15 mouse cellular contexts compared by ENCODE assay signal in genomic region chr9:50601536-50601935, GRCm38 (mm10). TPM values are rescaled to one million over a fixed set of nuclear protein-coding genes. Genes with fewer than 3 reads are reported as not detected.
DNase-seq lines count a peak whose midpoint lies in the region; ATAC-seq lines count a peak whose summit lies in the region.
"Had no signal": no experiment of that assay in that cellular context is flagged by ENCODE, and none has a peak within 500 bp of the region (broad histone marks: within the 10 kb centered on the region; RNA-seq: fewer than 3 reads in every experiment).

No protein-coding gene starts in this region.

- no peaks in the 10 kb centered on the region for H3K9me3 ChIP-seq in kidney, embryonic 16.5 days (ENCODE audit: low read length)
- no peaks in the 10 kb centered on the region for H3K9me3 ChIP-seq in intestine, embryonic 15.5 days
- H3K9me3 ChIP-seq: limb, embryonic 12.5 days had no signal

- no peak for ATAC-seq in kidney, embryonic 16.5 days (ENCODE audit: low FRiP score, low TSS enrichment)
- no peak for ATAC-seq in intestine, embryonic 15.5 days
- ATAC-seq in megakaryocyte-erythroid progenitor cell, adult 5-6 weeks (replicated peaks; ENCODE audit: low FRiP score, low TSS enrichment, poor library complexity, severe bottlenecking): peak; percentile 72

- no peaks in the 10 kb centered on the region for H3K27me3 ChIP-seq in kidney, embryonic 16.5 days (ENCODE audit: insufficient read depth, low read length)
- no peaks in the 10 kb centered on the region for H3K27me3 ChIP-seq in intestine, embryonic 15.5 days (replicated peaks)
- H3K27me3 ChIP-seq: limb, embryonic 12.5 days had no signal

- intact Hi-C loops in left cerebral cortex, postnatal 4 days (cut with DNase I): no loop called here

- peaks cover 46% of the 10 kb centered on the region for H3K36me3 ChIP-seq in kidney, embryonic 16.5 days (ENCODE audit: insufficient read depth, low read length)
- peaks cover 24% of the 10 kb centered on the region for H3K36me3 ChIP-seq in intestine, embryonic 15.5 days

- no peak overlapping the region for H3K27ac ChIP-seq in kidney, embryonic 16.5 days (ENCODE audit: low read length)
- H3K27ac ChIP-seq in intestine, embryonic 15.5 days: no peak overlapping the region
- H3K27ac ChIP-seq: limb, embryonic 12.5 days had no signal

- DNase-seq in kidney, adult 8-10 months: no peak
- DNase-seq in c-Kit-positive CD71-positive TER-119-negative erythroid progenitor cells, embryonic 14.5 days (ENCODE audit: low read depth): peak; percentile 49
- no peak for DNase-seq in adrenal gland, postnatal 4 days (ENCODE audit: low spot score in 2 of 2)
- no peak for DNase-seq in cerebellum, adult 9-10 months
- no peak for DNase-seq in left cerebral cortex, postnatal 4 days
- DNase-seq: adrenal gland, adult 2 months; cerebellum, postnatal 10 days; right cerebral cortex, postnatal 4 days; thymus, postnatal 36 days had no signal

- 88% methylated on average over 6 of the region's 6 CpGs for WGBS in kidney, embryonic 16.5 days
- WGBS in intestine, embryonic 15.5 days: 79% methylated on average over 6 of the region's 6 CpGs

- peak overlapping the region; percentile 15; the same call in 1 of the 2 replicates for H3K4me2 ChIP-seq in kidney, embryonic 16.5 days (replicated peaks; ENCODE audit: low read depth, low read length)
- H3K4me2 ChIP-seq in intestine, embryonic 15.5 days (replicated peaks): peak overlapping the region; percentile 61; the same call in 1 of the 2 replicates

- no peak overlapping the region for H3K9ac ChIP-seq in kidney, embryonic 16.5 days (replicated peaks; ENCODE audit: low read length)
- no peak overlapping the region for H3K9ac ChIP-seq in intestine, embryonic 15.5 days

- H3K4me3 ChIP-seq in kidney, embryonic 16.5 days (ENCODE audit: low read length): no peak overlapping the region
- no peak overlapping the region for H3K4me3 ChIP-seq in intestine, embryonic 15.5 days (replicated peaks)

- peaks cover 19% of the 10 kb centered on the region for H3K4me1 ChIP-seq in kidney, embryonic 16.5 days (ENCODE audit: insufficient read depth, low read length)
- peaks cover 10% of the 10 kb centered on the region for H3K4me1 ChIP-seq in intestine, embryonic 15.5 days (replicated peaks)

RNA-seq across cellular contexts. Expression of gene Sdhd, which starts 2.1 kb away (rescaled TPM):
- 417 and 453 TPM in 2 replicates for polyA plus RNA-seq in kidney, embryonic 16.5 days (2015; fragmentation: Nextera tagmentation; extraction: Ambion mirVana)
- 544 and 560 TPM in 2 replicates for polyA plus RNA-seq in intestine, embryonic 15.5 days (2015; fragmentation: Nextera tagmentation; extraction: Ambion mirVana)
- total RNA-seq in megakaryocyte-erythroid progenitor cell, adult 5-6 weeks (2014; fragmentation: Nextera tagmentation): 254 and 275 TPM in 2 replicates
- 241 and 307 TPM in 2 replicates for total RNA-seq in megakaryocyte-erythroid progenitor cell, adult 5-6 weeks (2017)
- 100 to 1,000 TPM; 252 to 272 TPM for total RNA-seq in adrenal gland, postnatal 4 days (2021)
- total RNA-seq in left cerebral cortex, postnatal 4 days (2021): 100 to 1,000 TPM; 110 to 120 TPM

RNA-seq across cellular contexts. Expression of gene Timm8b, which starts 2.2 kb away (rescaled TPM):
- polyA plus RNA-seq in kidney, embryonic 16.5 days (2015; fragmentation: Nextera tagmentation; extraction: Ambion mirVana): 232 and 245 TPM in 2 replicates
- polyA plus RNA-seq in intestine, embryonic 15.5 days (2015; fragmentation: Nextera tagmentation; extraction: Ambion mirVana): 314 TPM in 2 replicates
- 176 and 190 TPM in 2 replicates for total RNA-seq in megakaryocyte-erythroid progenitor cell, adult 5-6 weeks (2014; fragmentation: Nextera tagmentation)
- total RNA-seq in megakaryocyte-erythroid progenitor cell, adult 5-6 weeks (2017): 253 and 291 TPM in 2 replicates
- 100 to 1,000 TPM; 134 to 149 TPM for total RNA-seq in adrenal gland, postnatal 4 days (2021)
- 100 to 1,000 TPM; 157 to 174 TPM for total RNA-seq in left cerebral cortex, postnatal 4 days (2021)

RNA-seq across cellular contexts. Expression of gene Pih1d2, which starts 15.6 kb away (rescaled TPM):
- polyA plus RNA-seq in kidney, embryonic 16.5 days (2015; fragmentation: Nextera tagmentation; extraction: Ambion mirVana): 4.9 and 5.3 TPM in 2 replicates
- 2.1 and 2.9 TPM in 2 replicates for polyA plus RNA-seq in intestine, embryonic 15.5 days (2015; fragmentation: Nextera tagmentation; extraction: Ambion mirVana)
- total RNA-seq in megakaryocyte-erythroid progenitor cell, adult 5-6 weeks (2014; fragmentation: Nextera tagmentation): 3.5 and 3.8 TPM in 2 replicates
- total RNA-seq in megakaryocyte-erythroid progenitor cell, adult 5-6 weeks (2017): 10.4 TPM in 1 of 2 replicates, not detected in the other
- 1 to 10 TPM; 2.9 to 3.7 TPM for total RNA-seq in adrenal gland, postnatal 4 days (2021)
- 1 to 10 TPM; 2.1 to 2.5 TPM for total RNA-seq in left cerebral cortex, postnatal 4 days (2021)

RNA-seq across cellular contexts. Expression of gene Nkapd1, which starts 15.7 kb away (rescaled TPM):
- 17.0 and 17.9 TPM in 2 replicates for polyA plus RNA-seq in kidney, embryonic 16.5 days (2015; fragmentation: Nextera tagmentation; extraction: Ambion mirVana)
- polyA plus RNA-seq in intestine, embryonic 15.5 days (2015; fragmentation: Nextera tagmentation; extraction: Ambion mirVana): 17.5 and 20.4 TPM in 2 replicates
- 21.6 and 27.6 TPM in 2 replicates for total RNA-seq in megakaryocyte-erythroid progenitor cell, adult 5-6 weeks (2014; fragmentation: Nextera tagmentation)
- 46.2 and 51.8 TPM in 2 replicates for total RNA-seq in megakaryocyte-erythroid progenitor cell, adult 5-6 weeks (2017)
- 10 to 100 TPM; 36.8 to 38.8 TPM for total RNA-seq in adrenal gland, postnatal 4 days (2021)
- total RNA-seq in left cerebral cortex, postnatal 4 days (2021): 10 to 100 TPM; 30.6 to 31.1 TPM

RNA-seq across cellular contexts. Expression of gene Tex12, which starts 40.4 kb away (rescaled TPM):
- not detected in 2 replicates for polyA plus RNA-seq in kidney, embryonic 16.5 days (2015; fragmentation: Nextera tagmentation; extraction: Ambion mirVana)
- polyA plus RNA-seq in intestine, embryonic 15.5 days (2015; fragmentation: Nextera tagmentation; extraction: Ambion mirVana): 0.16 and 0.19 TPM in 2 replicates
- total RNA-seq in megakaryocyte-erythroid progenitor cell, adult 5-6 weeks (2014; fragmentation: Nextera tagmentation): not detected in 2 replicates
- not detected in 2 replicates for total RNA-seq in megakaryocyte-erythroid progenitor cell, adult 5-6 weeks (2017)
- not detected for total RNA-seq in adrenal gland, postnatal 4 days (2021)
- total RNA-seq in left cerebral cortex, postnatal 4 days (2021): not detected
- total RNA-seq: adrenal gland, adult 2 months had no signal
- polyA plus RNA-seq: adrenal gland, adult 2 months; large intestine, adult 2 months; limb, embryonic 12.5 days; neural tube, embryonic 11.5 days had no signal
